Mouse (Mus musculus) lung, embryonic 16.5 days (tissue): ENCODE results near the gene Rpl41. TPM values are rescaled to one million over a fixed set of nuclear protein-coding genes. Genes with fewer than 3 reads are reported as not detected.

ENCODE experiments used
- ATAC-seq: fragments of 200-750 bp; cut with Nextera tagmentation; 2 replicates; pipeline ENCODE4 v1.8.0; 2017; ENCODE audit warnings: low read depth, mild to moderate bottlenecking, moderate library complexity
- H3K27ac ChIP-seq: fragments of 300-500 bp; sonication (generic); 2 replicates; pipeline ENCODE4 v1.5.1; 2014; ENCODE audit warnings: mild to moderate bottlenecking, control low read depth, low read length
- H3K27me3 ChIP-seq: fragments of 300-500 bp; sonication (generic); 2 replicates; pipeline ENCODE4 v1.6.1; 2014; ENCODE audit warnings: low read depth, low read length, mixed read lengths; ENCODE audit not compliant: control insufficient read depth, insufficient read depth
- H3K36me3 ChIP-seq: fragments of 300-500 bp; sonication (generic); 2 replicates; pipeline ENCODE4 v1.6.1; 2014; ENCODE audit warnings: low read length; ENCODE audit not compliant: control insufficient read depth, insufficient read depth
- H3K4me1 ChIP-seq: fragments of 300-500 bp; sonication (generic); replicated peaks from 2 replicates; pipeline ENCODE4 v1.6.1; 2014; ENCODE audit warnings: low read length, mixed read lengths; ENCODE audit not compliant: control insufficient read depth, insufficient read depth
- H3K4me2 ChIP-seq: fragments of 300-500 bp; sonication (generic); 2 replicates; pipeline ENCODE4 v1.6.1; 2014; ENCODE audit warnings: low read depth, low read length, control low read depth
- H3K4me3 ChIP-seq: fragments of 300-500 bp; sonication (generic); 2 replicates; pipeline ENCODE4 v1.5.1; 2014; ENCODE audit warnings: mild to moderate bottlenecking, low read length, control low read depth
- H3K9ac ChIP-seq: fragments of 300-500 bp; sonication (generic); 2 replicates; pipeline ENCODE4 v1.6.1; 2014; ENCODE audit warnings: low read length, control low read depth
- H3K9me3 ChIP-seq: fragments of 300-500 bp; sonication (generic); 2 replicates; pipeline ENCODE4 v1.6.1; 2016; ENCODE audit warnings: low read length; ENCODE audit not compliant: control insufficient read depth
- WGBS: fragments of 180-500 bp; shearing (Covaris S2); extraction: QIAGEN DNeasy Blood & Tissue Kit; methylation state at CpG from one replicate; pipeline ENCODE4 v1.1.7; 2014; 5-methylcytosine and 5-hydroxymethylcytosine counted together
- polyA plus RNA-seq: library from polyadenylated mRNA; unstranded; fragments of >200 nt; fragmentation: Nextera tagmentation; extraction: Ambion mirVana; gene quantifications from 2 replicates; pipeline ENCODE4 v1.2.1, GENCODE M21; 2015

Rpl41 gene
- 4,142 and 4,423 TPM in 2 replicates for polyA plus RNA-seq

DNA sequence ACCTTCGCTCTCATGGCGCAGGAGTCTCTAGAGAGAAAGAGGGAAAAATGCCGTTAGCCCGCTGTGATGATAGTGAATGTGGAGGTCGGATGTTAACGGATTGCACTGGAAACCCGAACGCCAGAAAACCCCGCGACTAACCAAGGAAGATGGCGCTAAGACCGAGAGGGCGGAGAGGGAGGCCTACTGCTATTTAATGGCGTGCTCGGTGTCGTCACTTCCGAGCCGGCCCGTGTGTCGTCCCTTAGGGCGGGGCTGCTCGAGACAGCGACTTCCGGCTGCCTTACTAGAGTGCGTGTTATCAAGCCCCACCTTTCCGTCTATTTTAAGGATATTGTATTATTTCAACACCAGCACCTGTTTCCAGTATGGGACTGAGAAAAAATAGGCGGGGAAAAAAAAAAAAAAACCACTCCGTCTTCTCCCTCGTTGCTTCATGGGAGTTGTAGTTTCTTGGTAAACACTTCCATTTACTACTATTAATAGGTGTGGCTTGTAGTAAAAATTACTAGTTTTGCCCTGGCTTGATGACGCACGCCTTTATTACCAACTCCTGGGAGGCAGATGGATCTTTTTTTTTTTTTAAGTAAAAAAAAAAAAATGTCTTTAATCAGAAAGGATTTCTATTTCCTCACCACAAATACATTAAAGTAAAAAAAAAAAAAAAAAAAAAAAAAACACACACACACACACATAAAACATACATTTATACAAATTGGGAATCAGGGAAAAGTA lies at the start of gene Rpl41:
Rpl41 (minus strand) TSS at position 359 of the 735 bp plus-strand sequence.
- WGBS = under 1% methylated on average over 31 of the region's 31 CpGs
- H3K27me3 ChIP-seq = no peaks in the 10 kb centered on the region

DNA sequence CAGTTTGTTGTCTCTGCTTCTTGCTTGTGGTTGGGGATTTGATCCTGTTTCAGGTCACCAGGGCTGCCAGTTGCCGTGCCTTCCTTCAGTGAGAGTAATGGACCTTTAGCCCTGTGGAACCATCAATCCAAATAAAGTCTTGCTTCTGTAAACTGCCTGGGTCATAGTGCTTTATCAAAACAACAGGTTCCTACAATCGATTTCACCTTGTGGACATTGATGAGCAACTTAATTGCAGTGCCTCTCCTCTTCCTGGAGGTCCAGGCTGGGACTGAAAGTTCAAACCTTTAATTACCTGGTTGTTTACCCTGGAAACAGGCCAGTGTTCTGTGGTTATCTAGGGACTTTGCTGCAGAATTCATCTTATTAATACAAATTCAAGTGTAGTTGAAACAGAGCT lies 49.4 kb upstream of the Rpl41 start:
- H3K4me2 ChIP-seq = no peak overlapping the region
- H3K27me3 ChIP-seq = no peaks in the 10 kb centered on the region
- H3K27ac ChIP-seq = no peak overlapping the region
- H3K36me3 ChIP-seq = no peaks in the 10 kb centered on the region
- no peak for ATAC-seq
- H3K9me3 ChIP-seq = no peaks in the 10 kb centered on the region
- WGBS = 34% methylated on average over 2 of the region's 2 CpGs
- no peak overlapping the region for H3K9ac ChIP-seq
- no peaks in the 10 kb centered on the region for H3K4me1 ChIP-seq
- H3K4me3 ChIP-seq = no peak overlapping the region

More for the DNA sequence above, at the start of gene Rpl41:
- ATAC-seq = peak; percentile 93
- H3K27ac ChIP-seq = peak within 1 kb of the TSS; percentile 97
- H3K4me3 ChIP-seq = peak within 1 kb of the TSS; percentile 88
- peaks cover 10% of the 10 kb centered on the region; the same call in 1 of the 2 replicates for H3K4me1 ChIP-seq
- peaks cover 11% of the 10 kb centered on the region for H3K36me3 ChIP-seq
- H3K9me3 ChIP-seq = no peaks in the 10 kb centered on the region
- H3K9ac ChIP-seq = peak within 1 kb of the TSS; percentile 94
- H3K4me2 ChIP-seq = peak within 1 kb of the TSS; percentile 91

DNA sequence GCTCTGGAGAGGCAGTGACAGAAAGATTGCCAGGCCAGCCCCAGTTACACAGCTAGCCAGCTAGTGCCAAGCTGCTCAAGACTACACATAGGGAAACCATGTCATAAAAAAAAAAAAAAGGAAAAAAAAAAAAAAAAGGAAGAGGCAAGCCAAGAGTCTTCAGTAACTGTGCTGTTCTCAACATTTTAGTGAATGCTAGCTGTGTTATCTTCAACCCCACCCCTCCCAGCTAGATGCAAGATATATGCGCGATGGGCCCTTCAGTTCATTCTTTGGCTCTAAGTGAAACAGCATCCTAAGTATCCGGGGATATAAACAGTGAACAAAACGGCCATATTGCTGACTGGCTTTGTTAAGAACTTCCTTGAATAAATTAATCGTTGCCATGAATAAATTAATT lies 43.7 kb upstream of the Rpl41 start:
- Histone ChIP-seq H3K9me3 (no peaks in the 10 kb centered on the region), H3K4me1 (peaks cover 2% of the 10 kb centered on the region), H3K27ac (no peak overlapping the region), H3K4me2 (no peak overlapping the region), H3K27me3 (peaks cover 13% of the 10 kb centered on the region), H3K9ac (no peak overlapping the region), H3K36me3 (no peaks in the 10 kb centered on the region), H3K4me3 (no peak overlapping the region)
- no peak for ATAC-seq
- WGBS = 73% methylated on average over 5 of the region's 5 CpGs

DNA sequence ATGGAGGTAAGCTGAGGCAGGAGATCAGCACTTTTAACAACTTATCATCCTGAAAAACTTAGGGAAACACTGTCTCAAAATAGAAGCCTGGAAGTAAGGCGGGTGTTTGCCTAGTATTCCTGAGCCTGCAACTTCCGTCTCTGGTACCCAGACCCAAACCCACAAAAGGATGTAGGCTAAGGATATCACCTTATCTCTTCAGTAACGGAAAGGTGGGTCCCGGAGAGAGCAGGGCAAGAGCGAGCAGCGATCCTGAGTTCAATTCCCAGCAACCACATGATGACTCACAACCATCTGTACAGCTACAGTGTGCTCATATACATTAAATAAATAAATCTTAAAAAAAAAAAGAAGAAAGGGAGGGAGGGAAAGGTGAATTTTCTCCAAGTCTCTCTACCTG lies 42.3 kb upstream of the Rpl41 start:
- H3K4me2 ChIP-seq = no peak overlapping the region
- H3K9me3 ChIP-seq = no peaks in the 10 kb centered on the region
- H3K27me3 ChIP-seq = peaks cover 18% of the 10 kb centered on the region
- H3K36me3 ChIP-seq = no peaks in the 10 kb centered on the region
- no peak for ATAC-seq
- H3K4me3 ChIP-seq = no peak overlapping the region
- H3K4me1 ChIP-seq = peaks cover 7% of the 10 kb centered on the region
- H3K27ac ChIP-seq = no peak overlapping the region
- no peak overlapping the region for H3K9ac ChIP-seq
- 71% methylated on average over 6 of the region's 6 CpGs for WGBS

DNA sequence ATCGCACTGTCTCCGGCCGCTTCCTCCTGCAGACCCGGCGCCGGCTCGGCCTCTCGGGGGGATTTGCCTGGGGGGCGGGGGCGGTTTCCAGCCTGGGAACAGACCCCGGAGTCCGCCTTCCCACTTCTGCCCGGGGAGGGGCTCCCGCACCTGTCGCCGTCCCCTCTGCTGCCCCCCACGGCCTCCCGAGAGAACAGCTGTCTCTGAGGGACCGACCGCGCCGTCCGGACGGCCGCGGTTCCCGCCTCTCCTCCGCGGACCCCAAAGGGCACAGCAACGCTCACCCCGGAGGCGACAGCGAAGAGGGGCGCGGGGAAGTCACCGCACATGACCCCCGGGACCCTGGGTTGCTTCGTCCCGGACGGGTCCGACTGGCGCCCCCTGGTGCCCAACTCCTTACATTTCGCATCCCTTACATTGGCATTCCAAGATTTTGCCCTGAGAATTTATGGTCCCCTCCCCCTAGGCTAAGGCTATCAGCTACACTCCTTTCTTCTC lies 41.1 kb upstream of the Rpl41 start:
- Histone ChIP-seq H3K9ac (peak overlapping the region; percentile 75), H3K4me3 (peak overlapping the region; percentile 70), H3K27ac (peak overlapping the region; percentile 96), H3K9me3 (no peaks in the 10 kb centered on the region), H3K4me1 (peaks cover 13% of the 10 kb centered on the region), H3K27me3 (peaks cover 18% of the 10 kb centered on the region), H3K4me2 (peak overlapping the region; percentile 97), H3K36me3 (no peaks in the 10 kb centered on the region)
- under 1% methylated on average over 38 of the region's 43 CpGs for WGBS
- peak; percentile 45 for ATAC-seq

DNA sequence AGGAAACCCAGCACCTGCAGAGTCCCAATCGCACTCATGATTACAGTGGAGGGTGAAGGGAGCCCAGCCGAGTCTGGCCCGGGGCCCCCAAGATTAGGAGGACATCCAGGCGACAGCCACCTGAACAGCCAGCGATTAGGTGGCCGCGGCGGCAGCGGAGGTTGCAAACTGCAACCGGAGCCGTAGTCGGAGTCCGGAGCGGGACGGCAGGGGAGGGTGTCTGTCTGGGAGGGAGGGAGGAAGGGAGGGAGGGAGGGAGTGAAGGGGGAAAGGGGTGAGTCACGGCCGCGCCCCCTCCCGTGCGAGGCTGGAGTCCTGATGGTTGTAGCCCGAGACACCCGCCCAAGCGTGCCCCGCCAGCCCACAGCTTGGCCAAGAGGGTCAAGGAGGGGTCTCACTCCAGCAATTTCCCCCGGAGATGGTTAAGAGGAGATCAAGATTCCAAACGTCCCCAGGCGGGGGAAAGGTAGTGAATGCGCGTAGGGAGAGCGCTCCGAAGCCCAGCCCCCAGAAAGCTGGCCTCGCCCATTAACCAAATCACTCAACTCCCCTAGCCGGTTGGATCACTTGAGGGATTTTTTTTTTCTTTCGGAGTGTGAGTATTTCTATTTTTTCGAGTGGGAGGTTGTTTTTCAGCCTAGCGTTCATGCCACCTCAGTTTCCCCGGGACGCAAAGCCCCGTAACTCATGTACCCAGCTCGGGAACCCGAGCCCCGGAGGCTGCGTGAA lies 40.5 kb upstream of the Rpl41 start, which contains the start of gene Erbb3:
Erbb3 (minus strand) TSS at position 189 of the 729 bp plus-strand sequence.
- H3K36me3 ChIP-seq = no peaks in the 10 kb centered on the region
- peak within 1 kb of the TSS; percentile 75 for H3K9ac ChIP-seq
- H3K9me3 ChIP-seq = no peaks in the 10 kb centered on the region
- H3K4me3 ChIP-seq = peak within 1 kb of the TSS; percentile 70
- peak within 1 kb of the TSS; percentile 97 for H3K4me2 ChIP-seq
- H3K4me1 ChIP-seq = peaks cover 16% of the 10 kb centered on the region
- H3K27me3 ChIP-seq = peaks cover 18% of the 10 kb centered on the region
- peak within 1 kb of the TSS; percentile 96 for H3K27ac ChIP-seq
- ATAC-seq = peak; percentile 81
- WGBS = under 1% methylated on average over 43 of the region's 43 CpGs

DNA sequence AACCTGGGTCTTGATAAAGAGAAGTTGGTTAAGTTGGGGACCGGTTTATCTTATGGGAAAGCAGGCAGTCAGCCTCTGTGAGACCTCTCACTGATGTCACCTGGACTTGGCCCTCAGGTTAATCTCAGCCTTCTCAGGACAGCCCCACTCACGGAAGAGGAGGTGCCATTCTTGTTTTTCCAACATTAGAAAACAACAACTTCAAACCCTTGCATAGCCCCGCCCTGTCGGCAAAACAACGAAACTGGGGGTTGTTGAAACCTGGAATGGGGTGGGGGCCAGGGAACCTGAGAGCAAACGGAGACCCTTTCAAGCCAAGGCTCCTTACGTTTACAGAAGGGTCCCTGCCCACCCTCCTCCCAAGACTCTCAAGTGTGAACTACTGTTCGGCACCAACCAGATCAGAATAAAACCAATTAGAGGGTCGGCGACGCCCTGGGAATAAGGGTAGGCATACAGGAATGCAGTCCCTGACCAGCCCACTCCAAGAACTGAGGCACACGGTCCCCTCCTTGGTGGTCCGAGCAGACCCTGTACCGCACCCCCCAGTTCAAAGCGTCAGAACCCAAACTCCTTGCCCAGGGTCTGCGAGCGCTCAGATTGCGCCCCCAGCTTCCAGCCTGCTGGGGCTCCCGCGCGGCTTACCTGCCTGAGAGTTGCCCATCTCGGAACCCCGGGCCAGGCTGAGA lies 39.8 kb upstream of the Rpl41 start:
- Histone ChIP-seq H3K9ac (peak overlapping the region; percentile 75), H3K4me1 (peaks cover 16% of the 10 kb centered on the region), H3K4me2 (peak overlapping the region; percentile 97), H3K9me3 (no peaks in the 10 kb centered on the region), H3K4me3 (peak overlapping the region; percentile 70), H3K27me3 (peaks cover 18% of the 10 kb centered on the region), H3K36me3 (no peaks in the 10 kb centered on the region), H3K27ac (peak overlapping the region; percentile 96)
- WGBS = under 1% methylated on average over 23 of the region's 23 CpGs
- peak; percentile 8 for ATAC-seq

DNA sequence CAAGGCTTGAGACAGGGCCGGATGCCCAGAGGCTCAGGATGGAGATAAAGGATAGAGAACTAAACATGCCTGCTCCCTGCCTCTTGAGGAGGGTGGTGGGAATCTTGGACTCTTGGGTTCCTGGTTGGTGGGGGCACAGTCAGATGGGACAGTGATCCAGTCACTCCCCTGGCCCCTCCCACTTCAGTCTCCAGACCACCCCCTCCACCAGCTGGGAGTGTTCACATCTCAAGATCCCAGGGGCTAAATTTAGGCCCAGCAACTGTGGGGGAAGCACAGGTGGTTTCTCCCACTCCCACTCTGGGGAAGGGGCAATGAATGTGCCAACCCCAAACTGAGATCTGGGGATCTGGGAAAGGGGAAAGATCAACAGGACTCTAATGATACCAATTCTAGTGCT lies 39.0 kb upstream of the Rpl41 start:
- 32% methylated on average over 1 of the region's 1 CpGs for WGBS
- Histone ChIP-seq H3K4me2 (peak overlapping the region; percentile 97), H3K4me3 (peak overlapping the region; percentile 70), H3K9ac (peak overlapping the region; percentile 75), H3K27me3 (peaks cover 18% of the 10 kb centered on the region), H3K27ac (peak overlapping the region; percentile 96), H3K36me3 (no peaks in the 10 kb centered on the region; the same call in 1 of the 2 replicates), H3K9me3 (no peaks in the 10 kb centered on the region), H3K4me1 (peaks cover 22% of the 10 kb centered on the region)
- ATAC-seq = no peak
